Mouse (Mus musculus) testis, adult 2 months (tissue): ENCODE measurements around the gene Rbfox1. TPM values are rescaled to one million over a fixed set of nuclear protein-coding genes. Genes with fewer than 3 reads are reported as not detected.

Experiments
- H3K27ac ChIP-seq: fragments of 200-500 bp; 2 replicates; pipeline ENCODE4 v1.5.1; 2012; ENCODE audit warnings: low read depth, low read length; ENCODE audit not compliant: control insufficient read depth, insufficient read depth
- H3K27me3 ChIP-seq: fragments of 200-500 bp; 2 replicates; pipeline ENCODE4 v1.6.1; 2012; ENCODE audit warnings: mild to moderate bottlenecking, low read length, moderate library complexity; ENCODE audit not compliant: control insufficient read depth, insufficient read depth
- H3K36me3 ChIP-seq: fragments of 200-500 bp; 2 replicates; pipeline ENCODE4 v1.6.1; 2012; ENCODE audit warnings: mild to moderate bottlenecking, low read length; ENCODE audit not compliant: control insufficient read depth, insufficient read depth
- H3K4me1 ChIP-seq: fragments of 200-500 bp; 2 replicates; pipeline ENCODE4 v1.6.1; 2012; ENCODE audit warnings: low read length; ENCODE audit not compliant: control insufficient read depth, insufficient read depth
- H3K4me3 ChIP-seq: fragments of 200-500 bp; 2 replicates; pipeline ENCODE4 v1.5.1; 2012; ENCODE audit warnings: low read depth, mild to moderate bottlenecking, low read length, moderate library complexity, mixed read lengths; ENCODE audit not compliant: control insufficient read depth
- CTCF ChIP-seq: fragments of 200-500 bp; IDR thresholded peaks from 2 replicates; pipeline ENCODE4 v1.5.1; 2012; ENCODE audit warnings: low read depth, mild to moderate bottlenecking, inconsistent platforms, low read length, moderate library complexity; ENCODE audit not compliant: control insufficient read depth, insufficient read depth, insufficient replicate concordance
- POLR2A ChIP-seq: fragments of 200-500 bp; IDR thresholded peaks from 2 replicates; pipeline ENCODE4 v1.6.1; 2012; ENCODE audit warnings: low read depth, mild to moderate bottlenecking, inconsistent platforms, low read length, moderate library complexity; ENCODE audit not compliant: control insufficient read depth
- polyA plus RNA-seq: library from polyadenylated mRNA; depleted of rRNA; stranded (reverse); fragments of >200 nt; gene quantifications from 2 replicates; pipeline ENCODE4 v1.2.3, GENCODE M21; 2012

The Rbfox1 gene
- polyA plus RNA-seq, 1 experiment = 0.23 TPM

DNA sequence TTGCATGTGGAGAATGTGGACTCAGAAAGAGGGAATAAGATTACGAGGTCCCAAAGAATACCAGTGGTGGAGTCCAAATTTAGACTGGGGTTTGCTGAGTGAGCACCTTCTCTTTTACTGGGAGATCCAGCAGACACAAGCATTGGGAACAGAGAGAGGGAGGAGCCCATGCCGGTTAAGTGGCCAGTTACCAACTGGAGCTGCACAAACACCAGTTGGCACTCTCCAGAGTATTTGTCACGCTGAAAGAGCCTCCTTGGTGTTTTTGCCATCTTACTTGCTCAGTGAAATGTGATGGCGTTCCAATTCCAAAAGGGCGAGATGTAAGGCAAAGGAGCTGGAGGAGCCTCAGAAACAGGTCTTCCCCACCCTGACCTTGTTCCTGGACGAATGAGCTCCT lies 1190.6 kb downstream of the Rbfox1 start:
- Histone ChIP-seq H3K27me3 (no peaks in the 10 kb centered on the region), H3K4me1 (no peaks in the 10 kb centered on the region), H3K4me3 (no peak overlapping the region), H3K36me3 (no peaks in the 10 kb centered on the region), H3K27ac (no peak overlapping the region)
- TF ChIP-seq CTCF (no peak), POLR2A (no peak)

DNA sequence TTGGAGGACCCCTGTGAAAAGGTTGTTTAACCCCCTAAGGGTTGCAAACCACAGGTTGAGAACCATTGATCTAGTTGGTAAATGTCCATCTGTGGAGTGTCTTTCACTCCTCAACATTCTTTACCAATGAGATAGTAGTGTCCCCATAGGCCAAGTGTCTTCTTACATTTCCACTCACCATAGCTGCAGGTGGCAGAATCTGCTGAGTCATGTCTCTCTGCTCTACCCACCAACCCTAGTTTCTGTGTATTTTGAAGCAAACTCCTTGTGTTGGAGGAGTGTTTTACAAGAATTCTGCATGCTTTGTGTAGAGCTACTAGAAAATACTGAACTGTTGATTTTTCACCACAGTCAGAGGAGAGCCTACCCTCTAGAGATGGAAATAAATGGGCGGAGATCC lies 1191.2 kb downstream of the Rbfox1 start:
- H3K4me3 ChIP-seq = no peak overlapping the region
- H3K27me3 ChIP-seq = no peaks in the 10 kb centered on the region
- no peaks in the 10 kb centered on the region for H3K4me1 ChIP-seq
- H3K36me3 ChIP-seq = no peaks in the 10 kb centered on the region
- no peak overlapping the region for H3K27ac ChIP-seq
- no peak for TF ChIP-seq POLR2A
- TF ChIP-seq CTCF = no peak

DNA sequence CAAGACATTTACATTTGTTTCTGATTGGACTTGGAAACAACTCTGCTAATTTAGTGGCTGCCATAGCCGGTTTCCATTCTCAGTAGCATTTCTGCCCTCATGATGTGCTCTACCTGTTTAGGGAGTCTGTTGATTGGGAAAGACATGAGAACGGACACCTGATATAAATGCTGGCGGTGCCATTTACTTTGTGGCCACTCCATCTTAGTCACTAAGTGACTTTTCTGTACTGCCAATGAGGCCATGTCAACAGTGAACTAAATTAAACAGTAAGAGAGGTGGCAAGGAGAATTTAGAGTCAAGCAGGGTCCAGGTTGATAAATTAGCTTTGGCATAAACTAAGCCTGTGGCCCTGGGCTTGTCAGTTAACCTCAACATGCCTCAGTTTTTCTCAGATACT lies 1191.6 kb downstream of the Rbfox1 start:
- no peaks in the 10 kb centered on the region for H3K4me1 ChIP-seq
- H3K4me3 ChIP-seq = no peak overlapping the region
- no peak overlapping the region for H3K27ac ChIP-seq
- H3K27me3 ChIP-seq = no peaks in the 10 kb centered on the region
- no peak for TF ChIP-seq CTCF
- no peak for TF ChIP-seq POLR2A
- no peaks in the 10 kb centered on the region for H3K36me3 ChIP-seq

DNA sequence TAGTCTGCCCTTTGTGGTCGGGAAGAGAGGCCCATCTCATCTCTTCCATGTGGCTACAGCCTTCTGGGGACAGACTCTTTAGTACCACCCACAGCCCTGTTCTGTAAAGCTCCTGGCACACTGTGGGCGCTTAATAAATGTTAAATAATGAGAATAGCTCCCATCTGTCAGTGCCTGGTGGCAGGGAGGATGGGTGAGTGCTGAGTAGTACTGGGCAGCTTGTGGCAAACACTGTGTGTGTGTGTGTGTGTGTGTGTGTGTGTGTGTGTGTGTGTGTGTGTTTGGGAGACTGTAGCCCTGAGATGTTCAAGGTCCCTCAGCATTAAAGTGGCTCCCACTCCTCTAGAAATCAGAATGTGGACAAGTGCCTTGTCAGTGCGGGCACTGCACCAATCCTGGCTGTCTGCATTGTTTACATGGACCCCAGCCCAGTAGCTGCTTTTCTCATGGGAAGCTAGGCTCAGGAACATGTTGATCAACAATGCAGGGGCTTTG lies 1196.0 kb downstream of the Rbfox1 start:
- no peaks in the 10 kb centered on the region for H3K36me3 ChIP-seq
- no peaks in the 10 kb centered on the region for H3K27me3 ChIP-seq
- no peaks in the 10 kb centered on the region for H3K4me1 ChIP-seq
- H3K27ac ChIP-seq = no peak overlapping the region
- no peak overlapping the region for H3K4me3 ChIP-seq
- no peak for TF ChIP-seq POLR2A
- TF ChIP-seq CTCF = no peak

DNA sequence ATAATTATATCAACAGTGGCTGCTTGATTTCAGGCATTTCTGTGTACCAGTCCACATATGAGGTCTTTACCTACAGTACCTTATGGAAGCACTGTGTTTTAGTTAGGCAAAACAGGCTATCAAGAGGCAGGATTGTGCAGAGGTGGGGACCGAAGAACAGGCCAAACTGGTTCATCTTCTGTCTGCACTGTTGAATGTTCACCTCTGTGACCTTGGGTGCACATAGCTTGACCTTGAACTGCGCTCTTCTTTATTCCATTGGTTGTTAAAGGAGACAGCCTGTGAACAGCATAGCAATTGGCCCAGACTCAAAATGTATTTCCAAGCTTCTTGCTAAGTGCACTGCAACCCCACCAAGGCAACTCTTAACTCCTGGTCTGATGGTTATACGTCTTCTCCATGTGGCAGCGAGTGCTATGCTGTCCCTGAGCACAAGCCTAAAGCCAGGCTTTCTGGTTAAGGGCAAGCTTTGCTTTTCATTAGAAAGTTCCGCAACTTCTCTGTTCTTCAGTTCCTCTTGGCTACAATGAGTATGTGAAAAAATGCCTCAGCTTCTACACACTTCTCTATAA lies 1196.6 kb downstream of the Rbfox1 start:
- Histone ChIP-seq H3K4me1 (no peaks in the 10 kb centered on the region), H3K36me3 (no peaks in the 10 kb centered on the region), H3K27ac (no peak overlapping the region), H3K4me3 (no peak overlapping the region), H3K27me3 (no peaks in the 10 kb centered on the region)
- TF ChIP-seq CTCF (no peak), POLR2A (no peak)

DNA sequence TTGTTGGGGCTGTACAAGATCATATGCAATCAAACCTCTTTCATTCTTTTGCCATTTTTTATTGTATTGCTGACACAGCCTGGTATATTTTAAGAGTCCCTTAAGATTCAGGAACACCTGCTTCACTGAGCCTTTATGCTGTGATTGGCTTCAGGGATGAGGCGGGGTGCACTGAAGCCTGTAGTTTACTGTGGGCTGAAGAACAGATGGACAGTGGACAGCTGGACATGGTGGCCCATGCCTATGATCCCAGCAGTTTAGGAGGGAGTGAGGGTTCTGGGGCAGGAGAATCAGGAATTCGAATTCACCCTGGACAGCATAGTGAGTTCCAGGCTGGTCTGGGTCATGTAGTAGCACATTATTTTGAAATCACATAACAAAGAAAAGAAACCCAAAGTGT lies 1198.8 kb downstream of the Rbfox1 start:
- Histone ChIP-seq H3K27me3 (no peaks in the 10 kb centered on the region), H3K27ac (no peak overlapping the region), H3K36me3 (no peaks in the 10 kb centered on the region), H3K4me3 (no peak overlapping the region), H3K4me1 (no peaks in the 10 kb centered on the region)
- TF ChIP-seq CTCF (no peak), POLR2A (no peak)

DNA sequence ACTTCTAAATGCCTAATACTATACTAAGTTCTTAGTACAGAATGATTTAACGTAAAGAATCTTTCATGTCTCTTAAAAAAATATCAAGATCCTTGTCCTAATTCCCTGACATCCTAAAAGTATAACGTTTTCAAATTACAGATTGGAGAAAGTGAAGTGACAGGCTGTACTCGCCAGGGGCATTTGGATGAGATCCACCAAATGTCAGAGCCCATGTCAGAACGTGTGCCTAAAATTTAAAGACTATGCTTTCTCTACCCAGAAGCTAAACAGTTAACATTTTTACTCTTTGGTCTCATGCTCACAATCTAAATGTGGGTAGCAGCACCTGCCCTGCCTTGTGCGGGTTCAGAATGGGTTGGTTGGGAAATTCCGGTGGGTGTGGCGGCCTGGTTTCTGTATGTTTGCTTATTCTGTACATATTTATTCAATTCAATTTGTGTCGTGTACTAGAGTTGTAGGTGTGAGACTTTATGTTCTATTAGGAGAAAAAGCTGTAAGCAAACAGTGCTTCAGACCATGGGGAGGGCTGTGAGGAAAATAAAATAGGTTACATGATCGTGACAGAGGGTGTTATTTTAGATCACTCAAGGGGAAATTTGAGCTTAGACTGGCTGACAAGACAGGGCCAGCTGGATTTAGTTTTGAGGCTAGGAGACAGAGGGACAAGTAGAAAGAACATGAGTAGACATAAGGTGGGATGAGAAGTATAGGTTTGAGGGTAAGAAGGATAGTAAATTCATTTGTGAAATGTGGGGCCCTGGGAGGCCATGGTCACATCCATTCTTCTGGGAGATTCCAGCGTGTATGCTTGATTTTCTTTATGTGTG lies 1203.7 kb downstream of the Rbfox1 start:
- H3K27me3 ChIP-seq = no peaks in the 10 kb centered on the region

More for the DNA sequence above, 1203.7 kb downstream of the Rbfox1 start:
- Histone ChIP-seq H3K4me3 (no peak overlapping the region), H3K36me3 (no peaks in the 10 kb centered on the region), H3K4me1 (no peaks in the 10 kb centered on the region), H3K27ac (no peak overlapping the region)
- no peak for TF ChIP-seq CTCF
- TF ChIP-seq POLR2A = no peak
